Mouse (Mus musculus) small intestine, adult 2 months (tissue): ENCODE measurements around the gene Mtus2. TPM values are rescaled to one million over a fixed set of nuclear protein-coding genes. Genes with fewer than 3 reads are reported as not detected.

Experiments
- H3K27ac ChIP-seq: fragments of 200-500 bp; 2 replicates; pipeline ENCODE4 v1.5.1; 2012; ENCODE audit warnings: low read depth, low read length, control low read depth, inconsistent platforms; ENCODE audit not compliant: insufficient read depth
- H3K27me3 ChIP-seq: fragments of 200-500 bp; 2 replicates; pipeline ENCODE4 v1.6.1; 2012; ENCODE audit warnings: mild to moderate bottlenecking, moderate library complexity, low read length, inconsistent platforms; ENCODE audit not compliant: control insufficient read depth, insufficient read depth
- H3K36me3 ChIP-seq: fragments of 200-500 bp; 2 replicates; pipeline ENCODE4 v1.6.1; 2012; ENCODE audit warnings: mild to moderate bottlenecking, low read length, control low read depth, inconsistent platforms; ENCODE audit not compliant: control insufficient read depth, insufficient read depth
- H3K4me1 ChIP-seq: fragments of 200-500 bp; 2 replicates; pipeline ENCODE4 v1.6.1; 2012; ENCODE audit warnings: low read length, inconsistent platforms, mixed read lengths; ENCODE audit not compliant: control insufficient read depth, insufficient read depth, insufficient read length
- H3K4me3 ChIP-seq: fragments of 200-500 bp; 2 replicates; pipeline ENCODE4 v1.5.1; 2012; ENCODE audit warnings: low read depth, mild to moderate bottlenecking, control low read depth, inconsistent platforms, low read length, moderate library complexity
- CTCF ChIP-seq: fragments of 200-500 bp; IDR thresholded peaks from 2 replicates; pipeline ENCODE4 v1.5.1; 2012; ENCODE audit warnings: low read depth, mild to moderate bottlenecking, control low read depth, inconsistent platforms, low read length, moderate library complexity, mixed read lengths; ENCODE audit not compliant: insufficient replicate concordance, insufficient read length; ENCODE audit errors: extremely low read depth
- POLR2A ChIP-seq: fragments of 200-500 bp; IDR thresholded peaks from 2 replicates; pipeline ENCODE4 v1.6.1; 2012; ENCODE audit warnings: low read depth, mild to moderate bottlenecking, control low read depth, inconsistent platforms, low read length, moderate library complexity
- WGBS: fragments of 180-500 bp; shearing (Covaris S2); methylation state at CpG from one replicate; pipeline ENCODE4 v1.1.7; 2018; 5-methylcytosine and 5-hydroxymethylcytosine counted together
- polyA plus RNA-seq: library from polyadenylated mRNA; depleted of rRNA; stranded (reverse); fragments of >200 nt; gene quantifications from 2 replicates; pipeline ENCODE4 v1.2.3, GENCODE M21; 2012

Gene Mtus2
- polyA plus RNA-seq, 1 experiment: 1.8 TPM

GRCm38 (mm10) chr5:148041661-148042060, 84.5 kb downstream of the Mtus2 start:
- H3K36me3 ChIP-seq: no peaks in the 10 kb centered on the region
- no peaks in the 10 kb centered on the region for H3K27me3 ChIP-seq
- no peak overlapping the region for H3K27ac ChIP-seq
- WGBS: 94% methylated on average over 7 of the region's 7 CpGs
- no peak overlapping the region for H3K4me3 ChIP-seq
- TF ChIP-seq POLR2A (no peak), CTCF (no peak)
- H3K4me1 ChIP-seq: no peaks in the 10 kb centered on the region

- Histone ChIP-seq H3K4me3 (no peak overlapping the region), H3K27me3 (no peaks in the 10 kb centered on the region), H3K36me3 (no peaks in the 10 kb centered on the region), H3K27ac (no peak overlapping the region), H3K4me1 (no peaks in the 10 kb centered on the region)
- 78% methylated on average over 11 of the region's 11 CpGs for WGBS
- TF ChIP-seq POLR2A (no peak), CTCF (no peak)
These were observed 91.1 kb downstream of the Mtus2 start for GRCm38 (mm10) chr5:148048200-148048599.

- no peak for TF ChIP-seq POLR2A
- TF ChIP-seq CTCF: no peak
- Histone ChIP-seq H3K27me3 (no peaks in the 10 kb centered on the region), H3K4me3 (no peak overlapping the region), H3K36me3 (no peaks in the 10 kb centered on the region), H3K4me1 (no peaks in the 10 kb centered on the region), H3K27ac (no peak overlapping the region)
- 97% methylated on average over 2 of the region's 2 CpGs for WGBS
These were observed 92.2 kb downstream of the Mtus2 start for GRCm38 (mm10) chr5:148049304-148049703.

- Histone ChIP-seq H3K4me1 (no peaks in the 10 kb centered on the region), H3K27me3 (no peaks in the 10 kb centered on the region), H3K4me3 (no peak overlapping the region), H3K36me3 (no peaks in the 10 kb centered on the region), H3K27ac (no peak overlapping the region)
- WGBS: 76% methylated on average over 13 of the region's 13 CpGs
- TF ChIP-seq POLR2A (no peak), CTCF (no peak)
These were observed 95.9 kb downstream of the Mtus2 start for GRCm38 (mm10) chr5:148052846-148053608.

- no peak overlapping the region for H3K27ac ChIP-seq
- no peaks in the 10 kb centered on the region for H3K36me3 ChIP-seq
- WGBS: 80% methylated on average over 4 of the region's 4 CpGs
- H3K27me3 ChIP-seq: no peaks in the 10 kb centered on the region
- H3K4me1 ChIP-seq: no peaks in the 10 kb centered on the region
- no peak overlapping the region for H3K4me3 ChIP-seq
- TF ChIP-seq POLR2A (no peak), CTCF (no peak)
These were observed 96.5 kb downstream of the Mtus2 start for GRCm38 (mm10) chr5:148053609-148053990.

- H3K27ac ChIP-seq: no peak overlapping the region
- TF ChIP-seq POLR2A (no peak), CTCF (no peak)
- H3K27me3 ChIP-seq: no peaks in the 10 kb centered on the region
- 57% methylated on average over 1 of the region's 1 CpGs for WGBS
- H3K4me1 ChIP-seq: no peaks in the 10 kb centered on the region
- no peak overlapping the region for H3K4me3 ChIP-seq
- H3K36me3 ChIP-seq: no peaks in the 10 kb centered on the region
These were observed 99.7 kb downstream of the Mtus2 start for GRCm38 (mm10) chr5:148056831-148057230.

GRCm38 (mm10) chr5:148057433-148057832, 100.3 kb downstream of the Mtus2 start:
- 56% methylated on average over 3 of the region's 3 CpGs for WGBS
- H3K4me1 ChIP-seq: no peaks in the 10 kb centered on the region
- TF ChIP-seq POLR2A (no peak), CTCF (no peak)
- no peak overlapping the region for H3K4me3 ChIP-seq
- no peaks in the 10 kb centered on the region for H3K27me3 ChIP-seq
- H3K36me3 ChIP-seq: no peaks in the 10 kb centered on the region
- no peak overlapping the region for H3K27ac ChIP-seq
